Mouse (Mus musculus) liver, embryonic 11.5 days (tissue): ENCODE measurements around the gene Esp6. TPM values are rescaled to one million over a fixed set of nuclear protein-coding genes. Genes with fewer than 3 reads are reported as not detected.

Source experiments
- polyA plus RNA-seq: library from polyadenylated mRNA; unstranded; fragments of >200 nt; fragmentation: Nextera tagmentation; extraction: Ambion mirVana; gene quantifications from 2 replicates; pipeline ENCODE4 v1.2.1, GENCODE M21; 2014

Esp6 gene
- polyA plus RNA-seq, 1 experiment from 2014 or later, result not detected

Other genes with a start within 250 kb of the Esp6 start
- not detected in 2 replicates for gene Crisp1, start 242.3 kb upstream of the Esp6 start, polyA plus RNA-seq
- gene Esp8, start 41.5 kb upstream of the Esp6 start, polyA plus RNA-seq, result not detected in 2 replicates
- gene Esp4, start 37.1 kb downstream of the Esp6 start, polyA plus RNA-seq, result not detected in 2 replicates
- not detected in 2 replicates for gene Esp3, start 70.6 kb downstream of the Esp6 start, polyA plus RNA-seq
- gene Esp1, start 165.6 kb downstream of the Esp6 start, polyA plus RNA-seq, result not detected in 2 replicates
- 0.44 TPM in 2 replicates for gene Crisp2, start 245.5 kb downstream of the Esp6 start, polyA plus RNA-seq
- 164 and 181 TPM in 2 replicates for gene Rhag, start 249.6 kb downstream of the Esp6 start, polyA plus RNA-seq